Mouse (Mus musculus) retina, embryonic 14.5 days (tissue): Measurements from ENCODE around the gene Tox2.

Source experiments
- DNase-seq: peaks from one replicate; pipeline ENCODE4 v3.0.0-alpha.2; 2015; ENCODE audit warnings: low spot score

Tox2 gene

DNA sequence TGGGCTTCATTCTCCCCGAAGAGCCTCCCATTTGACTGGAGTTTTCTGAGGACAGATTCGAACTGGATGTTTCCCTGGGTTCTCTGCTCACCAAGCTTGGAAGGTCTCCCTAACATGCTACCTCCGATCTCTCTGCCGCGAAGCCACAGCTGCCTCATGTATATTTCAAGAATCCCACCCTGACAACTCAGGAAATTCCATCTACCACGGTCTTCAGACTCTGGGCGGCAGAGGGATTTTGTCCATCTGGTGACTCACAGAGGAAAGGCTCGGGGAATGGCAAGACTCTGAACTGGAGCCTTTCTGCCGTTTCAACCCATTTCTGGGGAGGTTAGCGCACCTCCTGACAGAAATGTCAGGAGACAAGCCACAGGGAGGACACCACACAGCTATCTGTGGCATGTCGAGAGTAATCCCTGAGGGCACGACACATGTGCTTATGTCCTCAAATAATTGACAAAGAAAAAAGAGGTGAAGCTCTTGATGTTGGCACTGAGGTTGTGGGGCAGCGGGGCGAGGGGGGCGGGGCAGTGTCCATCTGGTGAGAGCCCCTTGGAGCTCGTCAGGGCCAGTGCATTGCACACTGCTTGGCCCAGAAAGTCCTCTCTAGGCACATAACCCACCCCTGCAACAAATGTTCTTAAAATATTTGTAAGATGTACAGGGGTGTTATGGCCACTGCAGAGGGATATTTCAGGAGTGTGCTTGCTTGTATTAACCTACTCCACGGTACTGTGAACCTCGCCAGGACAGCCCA lies 162.0 kb downstream of the Tox2 start:
- no peak for DNase-seq

DNA sequence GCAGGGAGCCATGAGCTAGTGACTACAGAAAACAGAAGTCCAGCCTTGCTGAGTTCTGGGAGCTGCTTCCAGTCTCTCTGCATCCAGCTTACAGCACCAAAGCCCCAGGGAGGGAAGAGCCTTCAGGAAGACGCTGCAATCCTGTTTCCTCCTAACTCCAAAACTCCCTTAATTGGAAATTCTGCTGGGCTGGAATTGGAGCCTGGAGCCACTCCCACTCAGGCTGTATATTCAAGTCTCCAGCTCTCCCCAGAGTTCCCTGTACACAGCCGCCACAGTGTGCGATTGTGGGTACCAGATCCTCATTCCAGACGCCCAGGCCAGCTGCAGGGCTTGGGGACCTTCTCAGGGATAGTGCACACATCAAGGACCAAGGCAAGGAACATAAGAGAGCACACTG lies 167.2 kb downstream of the Tox2 start:
- DNase-seq = no peak

DNA sequence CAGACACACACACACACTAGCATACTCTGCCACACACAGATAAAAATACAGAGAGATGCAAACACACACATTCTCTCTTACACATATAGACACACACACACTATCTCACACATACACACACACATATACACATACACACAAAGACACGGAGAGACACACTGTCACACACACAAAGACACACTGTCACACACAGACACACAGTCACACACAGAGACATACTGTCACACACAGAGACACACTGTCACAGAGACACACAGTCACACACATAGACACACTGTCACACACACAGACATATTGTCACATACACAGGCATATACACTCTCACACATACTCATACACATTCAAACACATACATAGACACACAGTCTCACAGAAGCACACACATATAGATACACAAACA lies 169.7 kb downstream of the Tox2 start:
- DNase-seq = no peak
